Mouse (Mus musculus) inflammation-experienced regulatory T-cells (primary cell): ENCODE results near the gene Ubxn10. TPM values are rescaled to one million over a fixed set of nuclear protein-coding genes. Genes with fewer than 3 reads are reported as not detected.

Source experiments
- polyA plus RNA-seq, 2 experiments: library from polyadenylated mRNA; unstranded; fragments of 100-300 nt; shearing (Covaris generic); gene quantifications; one replicate each; pipeline ENCODE4 v1.2.1; 2017

The Ubxn10 gene
- under 1 TPM in 1 of 2 experiments, not detected in 1; 0.81 TPM for polyA plus RNA-seq

GRCm38 (mm10) chr4:138737031-138737430 is at the start of gene Ubxn10:
Ubxn10 (minus strand) TSS chr4:138737167.

GRCm38 (mm10) chr4:138775435-138775834 is 38.5 kb upstream of the Ubxn10 start, which contains the start of gene Pla2g2d:
Pla2g2d (plus strand) TSS chr4:138775735.

GRCm38 (mm10) chr4:138757416-138757815 is 20.4 kb upstream of the Ubxn10 start, which contains the start of gene Pla2g2f:
Pla2g2f (minus strand) TSS chr4:138757626.

GRCm38 (mm10) chr4:138724354-138725126 is 12.4 kb downstream of the Ubxn10 start, which contains the start of gene Pla2g2c:
Pla2g2c (plus strand) TSS chr4:138724792.

Other genes starting within 250 kb of the Ubxn10 start
- gene Vwa5b1, start 101.3 kb downstream of the Ubxn10 start, polyA plus RNA-seq = under 1 TPM; 0.07 to 0.18 TPM
- not detected for gene Pla2g2c, start 12.4 kb downstream of the Ubxn10 start, polyA plus RNA-seq
- gene Pla2g2f, start 20.5 kb upstream of the Ubxn10 start, polyA plus RNA-seq = under 1 TPM in 1 of 2 experiments, not detected in 1; 0.60 TPM
- 1 to 10 TPM in 1 of 2 experiments, under 1 TPM in 1; 0.33 to 2.3 TPM for gene Pla2g2d, start 38.6 kb upstream of the Ubxn10 start, polyA plus RNA-seq
- not detected for gene Pla2g5, start 126.3 kb upstream of the Ubxn10 start, polyA plus RNA-seq
- not detected for gene Gm13030, start 136.8 kb upstream of the Ubxn10 start, polyA plus RNA-seq
- under 1 TPM in 1 of 2 experiments, not detected in 1; 0.36 TPM for gene Pla2g2e, start 140.8 kb upstream of the Ubxn10 start, polyA plus RNA-seq
- 1 to 10 TPM; 3.6 to 4.6 TPM for gene Otud3, start 176.8 kb upstream of the Ubxn10 start, polyA plus RNA-seq
- under 1 TPM in 1 of 2 experiments, not detected in 1; 0.31 TPM for gene Rnf186, start 229.9 kb upstream of the Ubxn10 start, polyA plus RNA-seq
- 10 to 100 TPM; 31.2 to 42.4 TPM for gene Tmco4, start 235.7 kb upstream of the Ubxn10 start, polyA plus RNA-seq